Mouse (Mus musculus) monocyte, adult 59 days (primary cell): ENCODE data around the gene Syngr1. TPM values are rescaled to one million over a fixed set of nuclear protein-coding genes. Genes with fewer than 3 reads are reported as not detected.

Source experiments
- total RNA-seq, 2 experiments: library from RNA; stranded (reverse); gene quantifications; one replicate each; pipeline ENCODE4 v1.2.4; 2023

Syngr1 gene
- not detected for total RNA-seq

DNA sequence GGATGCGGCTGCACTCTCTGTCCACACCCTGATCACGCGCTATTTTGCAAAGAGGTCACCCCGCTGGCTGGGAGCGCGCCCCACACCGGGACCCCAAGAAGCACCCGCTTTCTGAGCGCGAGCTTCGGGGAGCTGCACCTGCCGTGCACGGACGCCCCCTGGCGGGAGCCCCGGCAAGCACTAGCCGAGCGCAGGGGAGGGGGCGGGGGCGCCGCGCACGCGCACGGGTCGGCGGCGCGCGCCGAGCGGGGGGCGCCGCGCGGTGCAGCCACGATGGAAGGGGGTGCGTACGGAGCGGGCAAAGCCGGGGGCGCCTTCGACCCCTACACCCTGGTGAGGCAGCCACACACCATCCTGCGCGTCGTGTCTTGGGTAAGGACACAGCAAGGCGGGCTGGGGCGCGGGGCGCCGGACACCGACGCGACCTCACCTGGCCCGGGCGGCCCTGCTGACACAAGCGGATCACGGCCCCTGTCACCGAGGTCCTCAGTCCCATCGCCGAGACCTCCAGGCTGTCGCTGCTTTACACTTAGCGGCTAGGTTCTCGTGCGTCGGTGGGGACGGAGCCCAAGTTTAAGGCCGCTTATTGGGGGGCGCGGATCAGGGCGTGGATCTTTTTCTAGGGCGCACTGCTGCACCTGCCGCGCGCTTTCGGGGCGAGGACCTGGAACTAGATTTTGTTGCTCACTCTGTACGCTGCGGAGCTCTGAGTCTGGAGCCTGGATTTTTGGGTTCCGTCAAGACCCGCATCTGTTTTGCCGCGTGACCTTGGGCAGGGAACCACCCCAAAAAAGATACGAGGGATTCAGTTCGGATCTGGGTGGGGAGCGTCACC, at the start of gene Syngr1, which contains the start of gene Rpl3:
Gene Syngr1 (plus strand): TSS at position 214 of the 835 bp plus-strand sequence.
Gene Rpl3 (minus strand): TSS at position 748 of the 835 bp plus-strand sequence.

DNA sequence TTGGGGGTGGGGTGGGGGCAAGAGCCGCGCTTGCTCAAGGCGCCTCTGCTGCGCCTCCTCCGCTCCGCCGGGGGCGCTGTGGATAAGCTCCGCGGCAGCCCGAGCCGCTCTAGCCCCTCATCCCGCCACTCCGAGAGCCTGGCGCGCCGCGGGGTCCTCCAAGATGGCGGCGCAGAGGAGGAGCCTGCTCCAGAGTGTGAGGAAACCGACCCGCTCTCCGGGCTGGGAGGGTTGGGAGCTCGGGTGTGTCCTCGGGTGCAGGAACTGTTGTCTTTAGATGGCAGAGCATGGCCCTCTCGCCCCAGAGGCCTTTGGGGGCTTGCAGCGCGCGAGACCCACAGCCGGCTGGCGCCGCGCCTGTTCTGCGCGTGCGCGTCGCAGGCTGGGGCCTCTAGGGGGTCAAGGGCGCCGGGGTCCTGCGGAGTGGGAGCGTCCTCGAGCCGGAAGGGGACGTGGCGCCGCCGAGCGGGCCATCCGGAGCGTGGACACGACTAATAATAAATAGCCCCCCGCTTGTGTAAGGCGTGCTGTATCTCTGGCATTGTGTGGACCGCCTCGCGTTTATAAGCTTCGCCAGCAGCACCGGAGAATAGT, 42.0 kb downstream of the Syngr1 start, which contains the start of gene Tab1:
Gene Tab1 (plus strand): TSS at position 135 of the 594 bp plus-strand sequence.

Other genes starting within 250 kb of the Syngr1 start
- 10 to 100 TPM; 65.2 to 79.8 TPM for gene Apobec3, start 199.7 kb upstream of the Syngr1 start, total RNA-seq
- 10 to 100 TPM; 20.0 to 22.0 TPM for gene Cbx7, start 120.2 kb upstream of the Syngr1 start, total RNA-seq
- gene Pdgfb, start 76.4 kb upstream of the Syngr1 start, total RNA-seq: 10 to 100 TPM; 55.6 to 68.4 TPM
- 100 to 1,000 TPM; 625 to 720 TPM for gene Rpl3, start 534 bp downstream of the Syngr1 start, total RNA-seq
- gene Tab1, start 41.8 kb downstream of the Syngr1 start, total RNA-seq: 10 to 100 TPM; 17.3 to 19.0 TPM
- under 1 TPM in 1 of 2 experiments, not detected in 1; 0.10 TPM for gene Mgat3, start 82.4 kb downstream of the Syngr1 start, total RNA-seq
- gene Mief1, start 142.7 kb downstream of the Syngr1 start, total RNA-seq: 10 to 100 TPM; 35.5 to 40.5 TPM
- gene AC140267.1, start 144.5 kb downstream of the Syngr1 start, total RNA-seq: 10 to 100 TPM in 1 of 2 experiments, not detected in 1; 17.9 TPM
- 100 to 1,000 TPM; 428 to 441 TPM for gene Atf4, start 163.8 kb downstream of the Syngr1 start, total RNA-seq
- gene Rps19bp1, start 173.0 kb downstream of the Syngr1 start, total RNA-seq: 10 to 100 TPM; 17.5 to 20.5 TPM
- gene Cacna1i, start 195.9 kb downstream of the Syngr1 start, total RNA-seq: under 1 TPM; 0.06 to 0.21 TPM